Mouse (Mus musculus): ENCODE results near the gene Babam2. TPM values are rescaled to one million over a fixed set of nuclear protein-coding genes. Genes with fewer than 3 reads are reported as not detected.

Gene Babam2
- polyA plus RNA-seq, 1 experiment, result 52.8 TPM

DNA sequence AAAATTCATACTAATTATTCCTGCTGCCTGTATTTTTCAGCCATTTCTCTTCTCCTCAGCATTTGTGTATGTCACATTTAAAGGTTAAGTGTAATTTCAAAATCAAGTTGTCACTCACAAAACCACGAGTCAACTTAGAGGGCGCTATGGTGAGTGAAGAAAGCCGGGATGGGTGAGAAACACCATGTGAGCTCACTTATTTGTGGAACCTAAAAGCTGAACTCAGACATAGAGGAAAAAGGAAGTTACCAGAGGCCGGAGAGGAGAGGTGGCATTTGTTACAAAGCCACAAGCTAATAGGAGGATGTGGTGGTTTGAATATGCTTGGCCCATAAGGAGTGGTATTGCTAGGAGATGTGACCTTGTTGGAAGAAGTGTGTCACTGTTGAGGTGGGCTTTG is 17.3 kb upstream of the Babam2 start:
- Histone ChIP-seq H3K4me3 (ENCODE audit: insufficient read depth, low read length) (no peak overlapping the region), H3K27ac (ENCODE audit: insufficient read depth, low read length) (no peak overlapping the region), H3K4me1 (ENCODE audit: control insufficient read depth, insufficient read depth, low read length) (no peaks in the 10 kb centered on the region; the same call in 1 of the 2 replicates)
- TF ChIP-seq CTCF (IDR thresholded peaks at IDR 0.05; ENCODE audit: extremely low read depth, insufficient read depth, low read length), result no peak

DNA sequence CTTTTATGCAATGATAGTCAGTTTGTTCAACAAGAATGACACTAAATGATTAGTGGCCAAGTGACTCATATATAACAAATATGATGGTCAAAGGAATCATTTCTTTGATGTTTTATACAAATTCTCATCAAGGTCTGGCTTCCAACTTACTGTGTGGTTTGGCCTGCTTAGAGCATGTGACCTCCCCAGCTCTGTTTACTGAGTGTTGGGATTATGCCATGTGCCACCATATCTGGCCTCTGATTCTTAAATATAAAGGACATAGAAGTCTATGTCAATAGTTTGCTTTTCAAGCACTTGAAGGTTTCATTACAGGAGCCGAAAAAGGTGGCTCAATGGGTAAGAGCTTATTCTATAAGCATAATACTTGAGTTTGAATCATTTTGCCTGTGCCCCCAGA is 15.2 kb upstream of the Babam2 start:
- Histone ChIP-seq H3K4me3 (ENCODE audit: insufficient read depth, low read length) (no peak overlapping the region), H3K4me1 (ENCODE audit: control insufficient read depth, insufficient read depth, low read length) (no peaks in the 10 kb centered on the region; the same call in 1 of the 2 replicates), H3K27ac (ENCODE audit: insufficient read depth, low read length) (no peak overlapping the region)
- TF ChIP-seq CTCF (IDR thresholded peaks at IDR 0.05; ENCODE audit: extremely low read depth, insufficient read depth, low read length), result no peak
- TF ChIP-seq POLR2A (IDR thresholded peaks at IDR 0.05; ENCODE audit: extremely low read depth, insufficient read depth, low read length), result no peak

DNA sequence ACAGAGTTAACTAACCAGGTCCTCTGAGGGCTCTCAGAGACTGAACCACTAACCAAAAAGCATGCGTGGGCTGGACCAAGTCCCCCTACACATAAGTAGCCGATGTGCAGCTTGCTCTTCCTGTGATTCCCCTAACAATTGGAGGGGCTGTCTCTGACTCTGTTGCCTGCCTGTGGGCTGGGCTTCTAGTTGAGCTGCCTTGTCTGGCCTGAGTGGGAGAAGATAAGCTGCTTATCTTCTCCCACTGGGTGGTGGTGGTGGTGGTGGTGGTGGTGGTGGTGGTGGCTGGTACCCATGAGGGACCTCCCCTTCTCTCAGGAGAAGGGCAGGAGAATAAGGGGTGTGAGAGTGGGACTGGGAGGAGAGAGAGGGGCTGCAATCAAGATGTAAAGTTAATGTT is 11.4 kb upstream of the Babam2 start:
- no peak overlapping the region for H3K4me3 ChIP-seq (ENCODE audit: insufficient read depth, low read length)
- TF ChIP-seq CTCF (IDR thresholded peaks at IDR 0.05; ENCODE audit: extremely low read depth, insufficient read depth, low read length) (no peak), POLR2A (IDR thresholded peaks at IDR 0.05; ENCODE audit: extremely low read depth, insufficient read depth, low read length) (no peak)
- no peaks in the 10 kb centered on the region for H3K4me1 ChIP-seq (ENCODE audit: control insufficient read depth, insufficient read depth, low read length)
- no peak overlapping the region for H3K27ac ChIP-seq (ENCODE audit: insufficient read depth, low read length)

DNA sequence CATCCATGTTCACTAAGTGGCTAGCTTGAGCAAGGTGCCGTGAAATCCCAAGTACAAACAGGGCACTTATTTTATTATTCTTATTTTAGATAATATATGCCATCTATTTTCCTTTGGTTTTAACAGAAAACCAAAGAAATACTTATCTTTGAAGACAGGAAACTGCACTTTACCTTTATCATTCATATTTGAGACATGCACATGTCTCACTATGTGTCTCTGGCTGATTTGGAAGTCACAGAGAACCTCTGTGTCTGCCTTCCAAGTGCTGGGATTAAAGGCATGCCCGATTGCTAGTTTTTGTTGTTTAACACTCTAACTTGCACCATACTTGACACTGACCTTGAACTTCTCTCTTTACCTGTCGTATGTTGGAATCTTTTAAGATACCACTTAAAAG is 9.5 kb upstream of the Babam2 start:
- no peak overlapping the region for H3K27ac ChIP-seq (ENCODE audit: insufficient read depth, low read length)
- H3K4me3 ChIP-seq (ENCODE audit: insufficient read depth, low read length), result no peak overlapping the region
- H3K4me1 ChIP-seq (ENCODE audit: control insufficient read depth, insufficient read depth, low read length), result peaks cover 4% of the 10 kb centered on the region; the same call in 1 of the 2 replicates
- TF ChIP-seq CTCF (IDR thresholded peaks at IDR 0.05; ENCODE audit: extremely low read depth, insufficient read depth, low read length), result no peak
- no peak for TF ChIP-seq POLR2A (IDR thresholded peaks at IDR 0.05; ENCODE audit: extremely low read depth, insufficient read depth, low read length)

DNA sequence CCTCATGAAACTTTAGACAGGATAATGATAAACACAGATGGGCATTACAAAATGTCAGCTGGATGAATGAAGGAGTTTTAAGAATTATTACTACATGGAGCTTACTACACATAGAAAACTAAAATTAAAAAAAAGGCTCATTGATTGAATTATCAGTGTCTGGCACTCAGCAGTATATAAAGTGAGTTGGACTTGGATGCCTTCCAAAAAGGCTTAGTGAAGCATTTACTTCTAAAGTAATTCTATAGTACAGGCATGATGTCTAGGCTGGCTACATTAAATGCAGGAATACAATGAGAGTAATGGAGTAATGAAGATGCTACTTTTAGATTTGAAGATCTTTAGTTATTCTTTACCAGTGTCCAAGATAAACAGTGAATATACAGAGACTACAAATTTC is 4.3 kb upstream of the Babam2 start:
- Histone ChIP-seq H3K4me3 (ENCODE audit: insufficient read depth, low read length) (no peak overlapping the region), H3K27ac (ENCODE audit: insufficient read depth, low read length) (no peak overlapping the region), H3K4me1 (ENCODE audit: control insufficient read depth, insufficient read depth, low read length) (peaks cover 7% of the 10 kb centered on the region)
- TF ChIP-seq CTCF (IDR thresholded peaks at IDR 0.05; ENCODE audit: extremely low read depth, insufficient read depth, low read length) (no peak), POLR2A (IDR thresholded peaks at IDR 0.05; ENCODE audit: extremely low read depth, insufficient read depth, low read length) (no peak)

DNA sequence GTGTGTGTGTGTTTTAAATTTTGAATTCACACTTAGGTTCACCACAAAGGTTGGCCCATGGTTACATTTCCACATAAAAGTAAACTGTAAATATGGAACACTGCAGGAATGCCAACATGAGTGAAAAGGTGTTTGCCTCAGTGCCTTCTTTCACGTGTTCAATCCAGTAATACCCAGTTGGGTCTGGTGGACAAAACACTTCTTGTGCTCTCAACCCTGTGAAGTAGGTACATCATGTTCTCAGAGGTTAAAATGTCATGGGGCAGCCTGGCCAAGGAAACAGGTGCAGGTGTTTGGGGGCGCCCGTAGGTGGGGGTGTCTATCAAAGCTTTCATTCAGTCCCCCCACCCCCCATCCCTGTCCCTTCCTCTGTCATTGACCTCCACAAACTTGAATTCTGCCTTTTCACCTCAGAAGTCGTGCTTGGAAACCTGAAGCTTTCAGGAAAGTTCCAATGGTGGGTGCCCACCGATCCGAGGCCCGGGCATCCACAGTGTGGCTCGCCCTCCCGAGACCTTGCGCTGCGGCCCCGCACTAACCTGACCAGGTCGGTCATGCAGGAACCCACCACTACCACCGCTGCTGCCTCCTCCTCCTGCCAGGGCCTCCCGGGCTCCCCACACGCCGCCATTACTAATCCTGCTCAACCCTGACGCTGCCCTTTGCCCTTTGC is 377 bp upstream of the Babam2 start, which contains the start of gene Rbks:
Gene Rbks (minus strand): TSS at position 657 of the 673 bp plus-strand sequence.
- Histone ChIP-seq H3K4me3 (ENCODE audit: insufficient read depth, low read length) (peak within 1 kb of the TSS; percentile 88), H3K4me1 (ENCODE audit: control insufficient read depth, insufficient read depth, low read length) (peaks cover 6% of the 10 kb centered on the region), H3K27ac (ENCODE audit: insufficient read depth, low read length) (peak within 1 kb of the TSS; percentile 97)
- no peak for TF ChIP-seq CTCF (IDR thresholded peaks at IDR 0.05; ENCODE audit: extremely low read depth, insufficient read depth, low read length)
- no peak for TF ChIP-seq POLR2A (IDR thresholded peaks at IDR 0.05; ENCODE audit: extremely low read depth, insufficient read depth, low read length)

DNA sequence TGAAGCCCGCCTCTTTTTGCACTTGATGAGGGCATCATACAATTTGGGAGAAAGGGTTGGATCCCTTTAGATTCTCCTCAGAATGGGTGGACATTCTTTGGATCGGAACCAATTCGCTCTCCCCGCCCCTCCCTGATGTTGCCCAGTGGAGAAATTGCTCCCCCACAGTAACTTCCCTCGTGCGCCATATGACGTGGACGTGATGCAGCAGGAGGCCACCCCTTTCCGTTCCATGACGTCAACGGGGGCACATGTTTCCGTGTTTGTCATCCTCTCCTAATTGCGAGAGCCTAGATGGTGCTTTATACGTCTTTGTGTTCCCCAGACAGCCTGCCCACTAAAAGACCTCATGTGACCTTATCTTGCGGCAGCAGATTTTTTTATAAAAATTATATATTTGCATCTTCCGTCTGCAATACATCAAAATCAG is 828 bp downstream of the Babam2 start:
- Histone ChIP-seq H3K4me3 (ENCODE audit: insufficient read depth, low read length) (peak overlapping the region; percentile 88), H3K4me1 (ENCODE audit: control insufficient read depth, insufficient read depth, low read length) (peaks cover 3% of the 10 kb centered on the region), H3K27ac (ENCODE audit: insufficient read depth, low read length) (peak overlapping the region; percentile 97)
- TF ChIP-seq CTCF (IDR thresholded peaks at IDR 0.05; ENCODE audit: extremely low read depth, insufficient read depth, low read length) (no peak), POLR2A (IDR thresholded peaks at IDR 0.05; ENCODE audit: extremely low read depth, insufficient read depth, low read length) (peak; percentile 46; the same call in 1 of the 2 replicates)

DNA sequence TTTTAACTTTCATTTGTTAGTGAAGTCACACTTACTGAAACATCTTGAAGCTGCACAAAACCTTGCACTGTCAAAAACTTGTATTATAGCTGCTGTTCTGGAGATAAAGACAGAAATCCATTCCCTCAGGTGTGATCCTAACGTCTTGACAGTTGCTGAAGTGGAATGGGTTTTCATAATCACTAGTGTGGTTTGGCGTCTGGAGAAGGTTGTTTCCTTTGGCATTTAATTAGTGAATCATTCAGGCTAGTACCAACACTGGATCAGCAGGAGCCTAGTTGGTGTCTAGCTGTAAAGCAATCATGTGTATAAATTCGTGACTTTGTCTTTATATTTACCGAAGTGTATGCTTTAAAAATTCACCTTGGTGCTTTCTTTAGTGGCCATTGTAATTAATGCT is 1.4 kb downstream of the Babam2 start:
- Histone ChIP-seq H3K4me3 (ENCODE audit: insufficient read depth, low read length) (no peak overlapping the region), H3K27ac (ENCODE audit: insufficient read depth, low read length) (no peak overlapping the region), H3K4me1 (ENCODE audit: control insufficient read depth, insufficient read depth, low read length) (peaks cover 3% of the 10 kb centered on the region)
- TF ChIP-seq POLR2A (IDR thresholded peaks at IDR 0.05; ENCODE audit: extremely low read depth, insufficient read depth, low read length) (no peak), CTCF (IDR thresholded peaks at IDR 0.05; ENCODE audit: extremely low read depth, insufficient read depth, low read length) (no peak)

DNA sequence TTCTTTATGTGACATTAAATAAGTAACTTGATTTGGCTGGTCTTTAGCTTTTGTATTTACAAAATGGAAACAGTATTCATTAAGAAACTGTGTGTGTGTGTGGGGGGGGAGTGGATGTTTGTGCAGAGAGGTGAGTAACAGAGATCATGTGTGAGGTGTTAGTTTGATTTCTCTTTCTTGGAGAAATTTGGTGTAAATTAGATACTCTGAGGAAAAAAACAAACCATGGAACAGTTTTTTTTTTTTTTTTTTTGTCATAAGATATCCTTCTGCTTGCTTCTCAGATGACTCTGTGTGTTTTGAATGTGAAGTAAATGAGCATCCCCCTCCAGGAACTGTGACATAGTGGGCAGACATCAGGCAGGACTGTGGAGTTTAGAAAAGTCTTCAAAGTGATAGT is 1.9 kb downstream of the Babam2 start:
- H3K4me3 ChIP-seq (ENCODE audit: insufficient read depth, low read length), result no peak overlapping the region
- TF ChIP-seq POLR2A (IDR thresholded peaks at IDR 0.05; ENCODE audit: extremely low read depth, insufficient read depth, low read length), result no peak
- no peak for TF ChIP-seq CTCF (IDR thresholded peaks at IDR 0.05; ENCODE audit: extremely low read depth, insufficient read depth, low read length)
- H3K27ac ChIP-seq (ENCODE audit: insufficient read depth, low read length), result no peak overlapping the region
- peaks cover 3% of the 10 kb centered on the region for H3K4me1 ChIP-seq (ENCODE audit: control insufficient read depth, insufficient read depth, low read length)

DNA sequence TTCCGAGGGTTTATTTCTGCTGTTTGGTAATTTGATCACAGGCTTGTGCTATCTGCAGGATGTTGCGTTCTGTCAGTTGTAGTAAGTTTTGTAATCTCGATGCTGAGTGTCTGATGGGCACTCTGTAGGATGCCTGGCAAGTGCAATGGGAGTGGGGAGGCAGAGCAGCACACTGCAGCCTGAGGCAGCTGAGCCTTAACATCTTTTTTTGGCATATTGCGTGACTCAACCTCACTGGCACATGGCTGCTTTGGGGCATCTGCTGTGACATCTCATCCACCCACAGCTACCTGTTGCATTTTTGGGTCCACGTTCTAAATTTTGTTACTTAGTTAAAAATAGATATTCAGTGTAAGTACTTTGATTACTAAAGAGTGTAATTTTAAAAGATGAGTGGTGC is 7.5 kb downstream of the Babam2 start:
- no peaks in the 10 kb centered on the region for H3K4me1 ChIP-seq (ENCODE audit: control insufficient read depth, insufficient read depth, low read length)
- TF ChIP-seq CTCF (IDR thresholded peaks at IDR 0.05; ENCODE audit: extremely low read depth, insufficient read depth, low read length) (no peak), POLR2A (IDR thresholded peaks at IDR 0.05; ENCODE audit: extremely low read depth, insufficient read depth, low read length) (no peak)
- H3K27ac ChIP-seq (ENCODE audit: insufficient read depth, low read length), result no peak overlapping the region
- H3K4me3 ChIP-seq (ENCODE audit: insufficient read depth, low read length), result no peak overlapping the region
